Mouse (Mus musculus) left cerebral cortex, postnatal 25 days (tissue): ENCODE data around the gene Endou. TPM values are rescaled to one million over a fixed set of nuclear protein-coding genes. Genes with fewer than 3 reads are reported as not detected.

Source experiments
- DNase-seq, 2 experiments: peaks; one replicate each; pipeline ENCODE4 v3.0.0; 2022; ENCODE audit warnings: low spot score in 2 of 2, mixed read lengths in 1 of 2
- intact Hi-C: fragments of 180-260 bp; cut with DNase I; formaldehyde crosslinking; loops from one replicate; pipeline ENCODE4 v1.15.1; 2025
- total RNA-seq, 2 experiments: library from RNA; stranded (reverse); gene quantifications; 2 replicates each; pipeline ENCODE4 v1.2.3; 2021

Gene Endou
- total RNA-seq, 2 experiments from 2014 or later, result 2.3 to 2.7 TPM

DNA sequence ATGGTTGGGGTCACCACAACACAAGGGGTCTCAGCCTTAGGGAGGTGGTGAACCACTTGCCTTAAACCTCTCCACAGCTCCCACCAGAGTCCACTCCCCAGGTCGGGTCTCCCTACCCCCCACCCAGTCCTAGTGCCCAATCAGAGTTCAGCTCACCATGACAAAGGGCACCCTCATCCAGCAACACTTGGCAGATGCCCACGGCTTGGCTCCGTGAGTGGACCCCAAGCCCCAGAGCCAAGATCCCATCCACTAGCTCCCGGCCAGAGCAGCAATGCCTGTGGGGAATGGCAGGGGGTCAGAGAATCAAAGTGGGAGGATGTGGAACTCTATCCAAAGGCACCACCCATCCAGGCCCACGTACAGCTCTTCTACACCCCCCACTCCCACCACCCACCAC, 29.8 kb upstream of the Endou start:
- no peak for DNase-seq
- intact Hi-C loops, result no loop called here

DNA sequence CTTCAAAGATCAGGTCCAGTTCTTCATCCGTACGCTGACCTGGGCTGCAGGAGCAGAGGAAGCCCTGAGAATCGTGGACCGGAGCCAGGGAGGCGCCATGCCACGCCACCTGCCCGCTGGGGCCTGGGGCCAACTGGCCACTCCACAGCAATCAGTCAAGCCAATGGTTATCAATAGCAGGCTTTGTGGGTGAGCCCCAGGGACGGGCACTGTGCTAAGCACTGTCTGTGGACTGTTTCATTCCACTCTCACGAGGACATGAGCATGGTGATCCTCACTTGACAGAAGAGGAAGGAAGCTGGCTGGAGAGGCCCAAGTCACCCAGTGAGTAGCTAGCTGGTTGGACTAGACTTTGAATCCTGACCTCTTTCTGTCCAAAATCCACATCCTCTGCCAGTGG, 28.9 kb upstream of the Endou start:
- intact Hi-C loops, result no loop called here
- DNase-seq, result peak; percentile 49 to 58

DNA sequence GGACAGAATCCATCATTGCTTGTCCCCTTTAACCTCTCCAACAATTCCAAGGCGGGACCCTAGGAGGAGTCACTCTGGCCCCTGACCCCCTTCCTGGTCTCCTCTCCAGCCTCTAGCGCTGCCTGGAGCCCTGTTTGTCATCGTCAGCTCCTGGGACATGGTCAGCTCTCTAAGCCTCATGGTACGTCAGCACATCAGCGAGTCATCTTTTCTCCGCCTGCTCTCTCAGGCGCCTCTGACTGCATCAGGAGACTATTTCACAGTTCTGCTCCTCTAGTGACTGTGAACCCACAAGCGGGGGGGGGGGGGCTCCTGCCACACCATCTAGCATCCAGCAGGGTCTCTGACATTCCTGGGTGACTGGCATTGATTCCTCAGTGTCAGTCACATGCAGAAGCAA, 24.2 kb upstream of the Endou start:
- intact Hi-C loops, result no loop called here
- no peak for DNase-seq

DNA sequence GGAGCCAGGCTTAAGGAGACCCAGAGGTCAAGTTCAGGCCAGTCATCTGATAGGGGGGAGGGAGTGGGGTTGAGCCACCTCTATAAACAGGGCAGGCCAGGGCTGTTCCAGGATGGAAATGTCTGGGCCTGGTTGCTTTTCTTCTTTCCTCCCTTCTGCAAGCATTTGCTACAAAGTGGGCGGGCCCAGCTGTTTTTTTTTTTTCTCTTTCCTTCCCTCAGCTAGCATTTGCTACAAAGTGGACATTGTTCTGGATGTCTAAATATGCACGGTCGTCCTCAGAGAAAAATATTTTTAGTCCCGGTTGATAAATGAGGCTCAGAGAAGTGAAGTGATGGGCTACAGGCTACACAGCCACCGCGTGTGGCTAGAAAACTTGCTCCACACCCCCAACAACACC, 23.3 kb upstream of the Endou start:
- DNase-seq, result peak in 1 of 2 experiments; percentile 28

DNA sequence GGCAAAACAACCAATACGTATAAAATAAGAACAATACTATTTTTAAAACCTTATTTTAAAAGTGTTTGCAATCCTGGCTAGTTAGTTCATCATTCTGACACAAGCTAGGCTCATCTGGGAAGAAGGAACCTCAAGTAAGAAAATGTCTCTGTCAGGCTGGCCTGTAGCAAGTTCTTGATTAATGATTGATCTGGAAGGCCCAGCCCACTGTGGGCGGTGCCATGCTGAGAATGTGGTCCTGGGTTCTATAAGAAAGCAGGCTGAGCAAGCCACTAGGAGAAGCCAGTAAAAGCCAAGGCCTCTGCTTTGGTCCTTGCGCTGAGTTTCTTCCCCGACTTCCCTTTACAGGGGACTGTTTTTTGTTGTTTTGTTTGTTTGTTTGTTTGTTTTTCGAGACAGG, 21.4 kb upstream of the Endou start:
- DNase-seq, result no peak
- intact Hi-C loops, result no loop called here

More for the DNA sequence above, 23.3 kb upstream of the Endou start:
- intact Hi-C loops, result no loop called here

DNA sequence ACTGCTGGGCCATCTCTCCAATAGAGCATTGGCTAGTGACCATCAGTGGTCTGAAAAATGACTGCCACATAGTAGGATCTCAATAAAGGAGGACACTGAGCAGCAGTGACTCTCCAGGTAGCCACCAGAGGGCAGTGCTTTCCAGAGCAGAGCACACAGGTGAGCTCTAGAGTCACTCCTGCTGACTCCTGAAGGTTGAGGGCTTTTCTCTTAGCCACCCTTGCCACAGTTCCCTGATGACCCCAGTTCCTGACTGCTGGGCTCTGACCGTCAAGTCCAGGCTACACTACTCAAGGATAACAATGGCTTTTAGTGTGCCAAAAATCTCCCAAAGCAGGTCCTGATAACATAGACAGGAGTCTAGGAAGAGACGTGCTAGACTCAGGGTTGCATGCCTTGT, 20.5 kb upstream of the Endou start:
- DNase-seq, result no peak
- intact Hi-C loops, result no loop called here

DNA sequence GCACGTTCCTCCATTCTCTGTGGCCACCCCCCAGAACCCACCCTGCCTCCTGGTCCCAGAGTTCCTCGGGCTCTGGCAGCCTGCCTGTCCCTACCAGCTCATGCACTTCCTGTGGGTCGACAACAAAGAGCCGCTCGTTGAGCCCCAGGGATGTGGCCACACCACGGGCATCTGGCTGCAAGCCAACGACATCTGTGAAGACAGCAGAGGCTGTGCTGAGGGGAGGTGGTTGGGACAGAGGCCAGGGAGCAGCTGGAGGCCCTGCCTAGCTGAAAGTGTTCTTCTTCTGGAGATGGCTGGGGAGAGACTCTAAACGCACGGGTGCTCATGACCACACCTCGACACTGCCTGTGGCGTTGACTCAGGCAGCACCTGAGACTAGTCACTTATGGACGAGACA, 19.6 kb upstream of the Endou start:
- intact Hi-C loops, result no loop called here
- DNase-seq, result peak; percentile 77 to 88

DNA sequence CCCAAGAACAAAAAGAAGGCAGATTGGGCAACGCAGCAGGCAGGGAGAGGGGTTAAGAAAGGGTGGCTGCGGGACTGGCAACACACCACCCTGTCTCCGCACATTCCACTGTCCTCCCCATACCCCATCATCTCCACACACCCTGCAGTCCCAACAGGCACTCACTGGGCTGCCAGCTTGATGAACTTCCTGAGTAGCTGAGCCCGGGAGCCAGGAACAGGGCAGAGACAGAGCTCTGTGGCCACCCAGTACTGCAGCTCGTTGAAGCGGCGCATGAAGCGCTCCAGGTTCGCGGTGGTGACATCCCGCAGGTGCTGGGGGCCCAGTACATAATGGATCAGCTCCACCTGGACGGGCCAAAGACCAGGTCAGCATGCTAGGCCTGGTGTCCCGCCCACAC, 18.7 kb upstream of the Endou start:
- intact Hi-C loops, result no loop called here
- no peak for DNase-seq

DNA sequence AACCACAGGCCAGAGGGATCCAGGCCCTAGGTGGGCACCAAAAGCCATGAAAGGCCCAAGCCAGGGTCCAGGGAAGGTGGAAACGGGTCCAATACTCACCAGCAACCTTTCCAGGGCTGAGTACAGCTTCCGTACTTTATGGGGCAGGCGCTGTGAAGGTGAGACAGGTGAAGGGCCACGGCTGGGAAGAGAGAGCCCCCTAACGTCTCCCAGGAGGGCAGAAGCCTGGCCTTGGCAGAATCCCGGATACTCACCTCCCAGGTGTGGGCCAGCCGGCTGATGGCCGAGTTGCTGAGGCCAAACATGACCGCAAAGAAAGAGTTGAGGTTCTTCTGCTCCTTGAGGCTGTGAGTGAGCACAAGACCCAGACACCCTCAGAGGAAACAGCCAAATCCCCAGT, 18.3 kb upstream of the Endou start:
- no peak for DNase-seq
- intact Hi-C loops, result no loop called here

DNA sequence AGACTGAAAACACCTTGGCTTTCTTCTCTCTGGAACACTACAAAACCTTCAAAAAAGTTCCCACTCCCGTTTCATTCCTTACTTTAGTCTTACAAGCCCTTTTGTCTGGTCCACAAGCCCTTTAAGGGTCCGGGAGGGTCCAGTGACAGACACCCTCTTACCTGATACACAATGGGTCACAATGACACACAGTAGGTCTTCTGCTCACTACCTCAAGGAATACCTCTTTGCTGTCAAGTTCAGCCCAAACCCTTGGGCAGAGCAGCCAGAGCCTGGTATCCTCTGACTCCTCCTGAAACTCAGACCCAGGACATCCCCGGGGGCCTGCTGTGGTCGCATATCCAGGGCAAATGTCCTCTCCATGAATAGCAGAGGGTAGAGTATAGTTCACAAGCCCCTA, 17.8 kb upstream of the Endou start:
- DNase-seq, result no peak
- intact Hi-C loops, result no loop called here

DNA sequence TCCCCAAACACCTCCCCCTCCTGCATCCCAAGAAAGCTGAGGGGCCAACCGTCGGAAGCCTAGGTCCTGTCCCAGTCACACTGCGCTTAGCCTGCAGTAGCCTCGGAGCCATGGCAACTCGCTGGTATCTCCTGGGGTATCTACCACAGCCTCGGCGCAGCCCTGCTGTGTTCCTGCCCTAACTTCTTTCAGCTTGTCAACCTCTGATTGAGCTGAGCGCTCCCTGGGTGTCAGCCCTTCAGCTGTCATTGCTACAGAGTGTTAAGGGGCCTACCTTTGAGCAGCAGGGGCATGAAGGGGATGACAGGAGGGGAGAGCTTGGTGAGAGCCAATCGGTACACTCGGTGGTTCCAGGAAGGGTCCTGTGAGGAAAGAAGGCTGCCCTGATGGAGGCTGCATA, 17.2 kb upstream of the Endou start:
- DNase-seq, result no peak
- intact Hi-C loops, result no loop called here

DNA sequence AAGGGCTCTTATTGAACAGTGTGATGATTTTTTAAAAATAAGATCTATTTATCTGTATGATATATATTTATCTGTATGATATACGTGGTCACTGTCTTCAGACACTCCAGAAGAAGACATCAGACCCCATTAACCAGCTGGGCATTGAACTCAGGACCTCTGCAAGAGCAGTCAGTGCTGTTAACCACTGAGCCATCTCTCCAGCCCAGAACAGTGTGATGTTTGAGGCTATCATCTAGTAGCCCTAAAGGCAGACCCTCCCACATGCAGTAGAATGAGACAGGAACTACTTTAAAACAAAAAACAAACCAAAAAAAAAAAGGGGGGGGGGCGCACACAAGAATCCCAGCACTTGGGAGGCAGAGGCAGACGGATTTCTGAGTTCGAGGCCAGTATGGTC, 16.3 kb upstream of the Endou start:
- DNase-seq, result no peak
- intact Hi-C loops, result no loop called here

DNA sequence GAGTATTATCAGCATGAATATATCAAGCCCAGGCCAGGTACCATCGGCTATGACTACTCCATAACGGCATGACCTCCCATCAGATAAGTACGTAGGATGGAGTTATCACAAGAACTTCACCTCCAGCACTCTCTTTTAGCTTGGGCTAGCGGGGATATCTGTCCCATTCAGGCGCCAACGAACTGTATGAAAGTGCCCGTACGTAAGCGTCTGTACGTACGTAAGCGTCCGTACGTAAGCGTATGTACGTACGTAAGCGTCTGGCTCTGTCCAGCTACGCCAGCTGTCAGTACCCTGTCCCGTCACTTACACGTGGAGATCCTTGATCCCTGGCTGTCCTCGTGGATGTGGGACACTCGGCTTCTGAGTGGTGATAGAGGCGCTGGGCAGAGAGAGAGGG, 15.6 kb upstream of the Endou start:
- intact Hi-C loops, result no loop called here
- DNase-seq, result no peak

DNA sequence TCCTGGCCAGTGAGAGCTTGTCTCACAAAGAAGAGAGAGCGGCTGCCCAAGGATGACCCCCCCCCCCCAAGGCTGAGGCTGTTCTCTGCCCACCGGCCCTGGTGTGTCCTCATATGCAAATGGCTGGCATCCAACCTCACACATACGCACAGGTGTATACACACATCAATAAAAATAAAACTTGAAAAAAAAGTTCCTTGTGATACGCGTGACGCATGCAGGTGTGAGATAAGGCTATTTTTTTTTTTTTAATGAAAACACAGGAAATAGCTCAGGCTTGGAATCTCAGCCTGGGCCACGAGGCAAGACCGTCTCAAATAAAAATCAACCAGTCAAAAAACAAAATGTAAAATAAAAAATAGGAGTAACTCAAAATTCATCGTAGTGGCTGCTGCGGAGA, 15.1 kb upstream of the Endou start:
- intact Hi-C loops, result no loop called here

DNA sequence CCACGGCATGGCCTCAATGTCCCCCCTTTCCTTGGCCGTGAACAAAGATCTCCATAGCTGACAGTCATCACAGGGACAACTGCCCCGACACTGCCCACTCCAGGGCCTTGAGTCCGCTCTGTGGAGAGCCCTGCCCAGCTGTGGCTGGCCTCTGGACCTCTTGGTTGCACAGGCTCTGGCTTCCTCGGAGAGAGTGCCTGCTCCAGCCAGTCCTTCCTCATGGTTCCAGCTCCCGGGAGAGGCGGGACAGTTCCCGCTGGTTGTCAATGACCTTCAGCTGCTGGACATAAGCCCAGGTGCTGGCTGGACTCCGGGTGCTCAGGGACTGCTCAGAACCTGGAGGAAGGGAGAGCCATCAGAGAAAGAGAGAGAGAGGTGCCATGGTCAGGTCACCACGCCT, 14.2 kb upstream of the Endou start:
- peak in 1 of 2 experiments; percentile 29 for DNase-seq
- intact Hi-C loops, result no loop called here

More for the DNA sequence above, 15.1 kb upstream of the Endou start:
- DNase-seq, result no peak

DNA sequence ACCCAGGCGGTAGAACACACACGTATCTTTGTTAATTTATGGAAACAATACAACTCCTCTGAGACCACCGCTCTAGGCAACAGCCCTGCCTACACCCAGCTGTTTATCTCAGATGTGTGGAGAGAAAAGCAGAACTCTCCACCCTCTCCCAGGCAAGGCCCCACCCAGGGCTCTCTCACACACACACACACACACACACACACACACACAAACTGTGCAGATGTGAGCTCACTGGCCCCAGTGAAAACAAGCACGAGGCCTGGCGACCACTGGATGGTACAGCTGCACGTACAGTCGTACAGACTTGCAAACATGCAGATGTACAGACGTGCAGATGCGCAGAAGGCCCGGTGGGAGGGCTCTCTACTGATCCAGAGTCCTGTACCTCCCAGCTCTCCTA, 13.8 kb upstream of the Endou start:
- DNase-seq, result no peak
- intact Hi-C loops, result no loop called here

DNA sequence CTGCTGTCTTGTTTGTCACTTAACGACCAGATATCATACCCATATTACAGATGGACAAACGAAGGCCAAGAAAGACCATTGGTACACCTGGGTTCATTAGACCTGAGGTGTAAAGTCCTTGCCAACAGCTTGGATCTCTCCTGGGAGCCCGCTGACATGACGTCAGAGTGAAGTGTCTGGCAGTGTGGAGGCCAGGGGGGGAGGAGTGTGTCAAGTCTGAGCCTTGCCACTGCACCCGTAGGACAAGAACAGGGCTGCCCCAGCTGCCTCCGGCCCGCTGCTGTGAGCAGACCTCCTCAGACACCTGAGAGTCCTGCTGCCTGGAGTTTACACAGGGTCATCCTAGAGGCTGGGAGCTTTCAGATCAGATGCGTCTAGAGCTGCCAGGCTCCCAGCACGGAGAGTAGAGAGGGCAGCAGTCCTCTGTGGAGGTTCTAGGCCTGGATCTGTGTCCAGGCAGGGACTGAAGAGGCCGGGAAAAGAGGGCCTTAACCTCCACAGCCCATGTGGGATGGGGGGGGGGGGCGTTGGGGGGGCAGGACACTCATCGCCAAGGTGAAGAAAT, 12.9 kb upstream of the Endou start:
- intact Hi-C loops, result no loop called here

DNA sequence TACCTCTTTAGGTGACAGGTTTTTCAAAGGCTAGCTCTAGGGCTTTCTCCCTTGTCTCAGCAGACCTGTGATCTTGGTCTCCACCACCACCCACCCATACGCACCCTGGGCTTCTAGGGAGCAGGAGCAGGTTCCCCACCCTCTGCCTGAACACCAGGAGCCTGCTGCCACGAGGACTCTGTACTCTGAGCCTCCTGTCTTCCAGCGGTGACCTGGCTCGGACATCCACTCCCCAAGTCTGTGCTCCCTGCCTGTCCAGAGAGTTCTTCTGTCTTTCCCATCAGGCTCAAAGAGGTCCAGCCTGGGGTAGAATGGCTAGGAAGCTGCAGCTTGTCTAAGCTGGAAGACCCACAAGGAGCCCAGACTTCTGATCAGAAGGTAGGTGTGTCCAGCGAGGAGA, 12.1 kb upstream of the Endou start:
- intact Hi-C loops, result no loop called here
- DNase-seq, result no peak

More for the DNA sequence above, 12.9 kb upstream of the Endou start:
- DNase-seq, result no peak

DNA sequence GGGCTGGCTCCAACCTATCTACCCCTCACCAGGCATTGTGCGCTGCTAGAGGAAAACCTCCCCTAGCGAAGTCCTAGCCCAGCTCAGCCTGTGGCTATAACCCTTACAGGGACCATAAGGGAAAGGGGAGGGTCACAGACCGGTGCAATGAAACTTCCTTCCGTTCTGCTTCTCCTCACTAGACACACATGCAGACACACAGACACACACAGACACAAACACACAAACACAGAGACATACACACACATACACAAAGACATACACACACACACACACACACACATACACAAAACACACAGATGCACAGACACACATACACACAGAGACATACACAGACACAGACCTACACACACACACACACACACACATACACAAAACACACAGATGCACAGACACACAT, 11.5 kb upstream of the Endou start:
- no peak for DNase-seq
- intact Hi-C loops, result no loop called here

DNA sequence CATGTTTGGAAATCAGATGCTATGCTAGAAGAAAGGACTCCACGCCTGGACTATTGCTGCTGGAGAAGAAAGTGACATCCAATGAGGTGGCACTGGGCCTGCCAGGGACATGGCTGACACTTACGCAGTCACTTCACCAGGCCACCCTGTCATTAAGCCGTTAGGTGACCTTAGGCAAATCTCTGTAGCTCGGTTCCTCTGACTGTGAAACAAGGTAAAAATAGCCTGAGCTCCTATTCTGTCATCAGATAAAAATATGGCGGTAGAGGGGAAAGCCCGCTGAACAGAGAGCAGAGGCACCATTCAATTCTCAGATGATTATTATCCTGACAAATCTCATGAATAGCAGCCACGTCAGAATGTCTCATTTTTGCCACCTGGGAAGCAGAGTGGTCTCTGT, 10.9 kb upstream of the Endou start:
- no peak for DNase-seq
- intact Hi-C loops, result no loop called here

DNA sequence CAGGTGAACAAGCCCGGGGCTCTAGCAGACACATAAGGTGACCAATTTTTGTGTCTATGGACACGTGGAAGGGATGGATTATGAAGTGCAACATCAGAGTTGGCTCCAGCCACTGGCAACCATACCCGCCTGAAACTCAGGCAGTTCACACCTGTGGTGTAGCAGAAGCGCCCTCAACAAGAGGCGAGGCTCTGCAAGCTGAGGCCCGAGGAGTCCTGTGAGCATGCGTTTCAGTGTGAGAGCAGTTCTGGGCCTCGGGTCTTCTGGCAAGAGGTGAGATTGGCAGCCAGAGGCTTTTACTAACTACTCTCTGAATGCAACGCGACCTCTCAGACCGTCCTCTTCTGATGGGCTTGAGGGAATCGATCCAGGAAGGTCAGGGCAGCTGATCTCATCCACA, 10.5 kb upstream of the Endou start:
- no peak for DNase-seq
- intact Hi-C loops, result no loop called here

DNA sequence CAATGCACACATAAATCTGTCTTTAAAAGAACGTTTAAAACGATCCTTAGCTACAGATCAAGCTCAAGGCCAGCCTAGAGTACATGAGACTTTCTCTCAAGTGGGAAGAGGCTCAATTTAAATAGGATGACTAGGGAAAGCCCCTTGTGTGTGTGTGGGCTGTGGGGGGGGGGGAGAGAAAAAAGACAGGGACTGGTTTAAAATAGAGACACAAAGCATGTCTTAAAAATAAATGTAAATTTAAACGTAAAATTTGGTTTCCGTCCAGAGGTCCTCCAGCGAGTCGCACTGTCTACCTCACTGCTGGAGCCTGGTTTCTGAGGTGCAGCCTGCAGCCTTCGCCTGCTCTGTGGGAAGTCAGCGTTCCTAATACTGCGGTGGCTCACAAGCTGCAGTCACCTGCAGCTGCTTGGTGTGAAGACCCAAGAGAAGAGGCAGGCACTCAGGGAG, 9.2 kb upstream of the Endou start:
- intact Hi-C loops, result no loop called here
- DNase-seq, result no peak
